Mouse (Mus musculus) right cerebral cortex, adult 18-20 months (tissue): ENCODE data around the gene Prr36.

Experiments
- DNase-seq: peaks from one replicate; pipeline ENCODE4 v3.0.0; 2022; ENCODE audit warnings: mixed read lengths

The Prr36 gene

DNA sequence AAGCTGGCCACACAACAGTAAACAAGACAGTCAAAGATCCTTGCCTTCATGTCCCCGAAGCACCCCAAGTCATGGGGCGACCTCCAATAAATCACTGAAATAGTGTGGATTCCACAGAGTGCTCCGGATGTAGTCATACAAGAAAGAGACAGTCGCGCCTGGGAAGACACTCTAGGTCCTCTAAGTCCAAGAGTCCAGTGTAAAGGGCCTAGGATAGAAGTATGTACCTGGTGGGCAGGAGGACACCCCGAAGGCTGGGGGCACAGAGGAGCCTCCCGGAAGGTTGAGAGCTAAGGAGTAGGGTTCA lies 23.7 kb downstream of the Prr36 start:
- DNase-seq = no peak

DNA sequence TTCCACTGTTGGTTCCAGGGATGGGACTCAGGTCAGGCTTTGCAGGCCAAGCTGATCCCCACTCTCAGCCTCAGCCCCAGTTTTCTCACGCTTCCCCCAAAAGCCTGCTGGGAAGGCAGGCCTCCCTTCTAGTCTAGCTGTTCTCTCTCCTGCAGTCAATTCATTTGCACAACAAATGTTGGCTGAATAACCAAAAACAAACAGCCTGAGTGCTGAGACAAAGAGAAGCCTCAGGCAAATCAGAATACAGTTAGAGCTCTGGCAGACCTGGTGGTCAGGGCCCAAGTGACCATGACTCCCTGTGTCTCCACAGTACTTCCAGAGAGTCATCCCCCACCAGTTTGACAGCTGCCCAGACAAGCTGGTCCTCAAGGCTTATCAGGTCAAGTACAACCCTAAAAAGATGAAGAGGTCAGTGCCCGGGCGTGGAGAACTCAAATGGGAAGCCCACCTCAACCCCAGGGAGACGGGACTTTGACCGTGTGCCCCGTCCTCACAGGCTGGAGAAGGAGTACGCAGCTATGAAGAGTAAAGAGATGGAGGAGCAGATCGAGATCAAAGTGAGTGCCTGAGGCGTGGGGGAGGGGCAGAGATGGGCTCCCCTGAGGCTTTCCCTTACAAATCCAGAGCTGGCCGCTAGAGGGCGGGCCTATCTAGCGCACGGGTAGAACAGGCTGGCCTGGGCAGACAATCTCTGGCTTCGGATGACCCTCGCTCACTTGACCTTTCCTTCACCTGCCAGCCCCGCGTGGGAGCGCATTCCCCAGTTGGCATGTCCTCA lies 24.3 kb downstream of the Prr36 start:
- DNase-seq = peak; percentile 86

DNA sequence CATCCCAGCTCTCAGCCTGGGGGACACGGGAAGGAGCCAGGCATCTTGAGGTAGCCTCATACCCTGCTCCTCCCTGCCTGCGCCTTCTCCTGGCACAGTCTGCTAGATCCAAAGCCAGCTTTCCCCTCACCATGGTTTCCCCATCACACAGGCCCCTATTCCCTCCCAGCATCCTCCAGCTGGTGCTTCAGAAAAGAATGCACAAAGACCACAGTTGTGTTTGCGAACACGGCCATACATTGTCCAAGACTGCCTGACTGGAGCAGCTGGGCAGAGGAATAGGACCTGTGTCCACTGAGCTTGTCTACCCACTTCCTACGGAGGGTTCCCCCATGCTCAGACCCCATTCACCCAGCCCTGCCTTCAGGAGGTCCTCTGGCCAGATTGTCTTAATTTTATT lies 25.0 kb downstream of the Prr36 start:
- peak; percentile 49 for DNase-seq

GRCm38 (mm10) chr8:4189031-4189722 lies 28.1 kb downstream of the Prr36 start:
- DNase-seq = no peak

DNA sequence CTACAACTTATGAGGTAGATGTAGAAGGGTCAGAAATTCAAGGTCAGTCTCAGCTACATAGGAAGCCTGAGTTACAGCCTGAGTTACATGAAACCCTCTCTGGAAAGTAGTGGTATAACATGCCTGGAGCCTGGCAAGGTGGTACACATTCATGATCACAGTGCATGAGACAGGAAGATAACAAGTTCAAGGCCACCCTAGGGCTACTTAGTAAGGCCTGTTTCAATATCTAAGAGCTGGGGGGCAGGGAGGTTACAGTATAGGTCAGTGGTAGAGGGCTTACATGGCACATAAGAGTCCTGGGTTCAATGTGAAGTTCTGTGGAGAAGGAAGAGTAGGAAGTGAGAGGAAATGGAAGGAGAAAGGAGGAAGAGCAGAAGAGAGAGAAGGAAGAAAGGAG lies 28.7 kb downstream of the Prr36 start:
- no peak for DNase-seq

DNA sequence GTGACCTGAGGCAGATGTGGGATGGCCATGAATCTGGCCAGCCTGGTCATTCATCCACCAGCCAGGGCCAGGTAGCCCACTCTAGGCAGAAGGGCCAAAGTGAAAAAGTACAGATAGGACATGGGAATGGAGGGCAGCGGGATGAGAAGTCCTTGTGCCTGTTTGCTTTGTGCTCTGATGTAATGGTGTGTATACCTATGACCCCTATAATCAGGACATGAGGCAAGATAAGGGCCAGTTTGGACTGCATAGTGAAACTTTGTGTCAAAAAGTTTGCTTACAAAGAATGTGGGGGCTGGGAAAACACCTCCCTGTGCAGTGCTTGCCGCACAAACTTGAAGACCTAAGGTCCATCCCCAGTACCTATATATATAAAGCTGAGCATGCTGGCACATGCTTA lies 31.1 kb downstream of the Prr36 start:
- DNase-seq = no peak

- DNase-seq = no peak
These were observed 33.9 kb downstream of the Prr36 start for GRCm38 (mm10) chr8:4183409-4183808.

GRCm38 (mm10) chr8:4174018-4174417 lies 43.2 kb downstream of the Prr36 start:
- no peak for DNase-seq

DNA sequence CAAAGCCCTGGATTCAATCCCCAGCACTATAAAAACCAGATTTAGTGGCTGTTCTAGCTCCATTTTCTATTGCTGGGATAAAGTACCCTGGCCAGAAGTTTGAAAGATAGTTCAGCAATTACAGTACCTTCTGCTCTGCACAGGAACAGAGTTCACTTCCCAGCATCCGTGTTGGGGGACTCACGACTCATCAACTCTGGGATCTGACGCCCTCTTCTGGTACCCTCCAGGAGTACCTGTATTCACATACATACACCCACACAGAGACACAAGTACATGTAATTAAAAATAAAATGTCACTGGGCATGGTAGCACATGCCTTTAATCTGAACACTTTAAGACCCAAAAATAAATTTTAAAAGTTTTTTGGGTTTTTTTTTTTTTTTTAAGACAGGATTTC lies 44.8 kb downstream of the Prr36 start:
- DNase-seq = no peak

GRCm38 (mm10) chr8:4167918-4168317 lies 49.3 kb downstream of the Prr36 start:
- no peak for DNase-seq

- DNase-seq = no peak
These were observed 50.3 kb downstream of the Prr36 start for GRCm38 (mm10) chr8:4166881-4167525.

- DNase-seq = peak; percentile 100
These were observed 51.2 kb downstream of the Prr36 start, which contains the start of gene Evi5l for GRCm38 (mm10) chr8:4165852-4166751. Evi5l (plus strand) TSS chr8:4166567.

- DNase-seq = no peak
These were observed 51.9 kb downstream of the Prr36 start for GRCm38 (mm10) chr8:4165176-4165851.

DNA sequence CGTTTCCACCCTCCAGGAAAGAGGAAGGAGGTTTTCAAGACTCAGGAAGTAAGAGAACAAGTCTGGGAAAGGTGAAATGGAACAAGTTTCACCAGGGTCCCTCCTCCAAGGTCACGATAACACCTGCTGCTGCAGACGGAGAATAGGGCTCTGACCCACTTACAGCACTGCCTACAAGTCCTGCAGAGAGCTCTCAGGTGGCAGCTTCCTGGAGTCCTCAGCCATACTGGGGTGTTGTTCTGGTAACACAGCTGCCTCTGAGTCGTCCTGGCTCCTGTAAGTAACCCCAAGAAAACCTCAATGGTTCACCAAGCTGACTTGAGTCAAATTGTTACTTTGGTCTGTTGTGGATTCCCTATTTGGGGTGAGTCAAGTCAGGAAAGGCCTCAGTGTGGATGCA lies 54.5 kb downstream of the Prr36 start:
- no peak for DNase-seq
